Mouse (Mus musculus): ENCODE results near the gene Lrp10.

- TF ChIP-seq POLR2A (IDR thresholded peaks at IDR 0.05; ENCODE audit: insufficient read length, low read depth) (no peak), USF1 (IDR thresholded peaks at IDR 0.05; ENCODE audit: low read depth) (no peak)
Observed at GRCm38 (mm10) chr14:54443196-54443595, 20.7 kb upstream of the Lrp10 start.

Measured in myocyte (in vitro differentiated cells).